Mouse (Mus musculus): ENCODE measurements around the gene Mmp2. TPM values are rescaled to one million over a fixed set of nuclear protein-coding genes. Genes with fewer than 3 reads are reported as not detected.

The Mmp2 gene
- total and polyA plus RNA-seq, 3 experiments = not detected

DNA sequence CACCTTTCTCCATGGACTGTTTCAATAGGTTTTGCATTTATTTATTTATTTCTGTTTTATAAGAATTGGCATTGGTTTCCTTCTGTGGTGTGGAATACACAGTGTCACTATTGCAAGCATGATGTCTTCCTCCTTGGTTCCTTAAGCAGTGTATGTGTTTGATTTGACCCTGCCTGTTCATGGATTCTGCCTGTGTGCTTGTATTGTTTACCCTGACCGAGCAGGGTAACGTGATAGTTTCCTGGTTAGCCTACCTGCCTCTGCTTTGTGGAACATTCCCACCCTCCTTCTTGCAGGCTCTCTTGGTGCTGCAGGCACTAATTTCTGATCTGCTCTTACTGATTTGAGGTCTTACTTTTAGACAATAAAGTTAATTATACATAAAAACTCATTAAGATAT, 66.8 kb downstream of the Mmp2 start:
- no peaks in the 10 kb centered on the region for H3K36me3 ChIP-seq (replicated peaks in 1 of 2; ENCODE audit: control insufficient read depth in 1 of 2, insufficient read depth in 1 of 2, low read length in 1 of 2)
- dilution Hi-C loops (cut with MboI; ENCODE audit: extremely low pct_ligation_motif_present, extremely low pct_unique_long_range_greater_than_20kb, low sequenced_read_pairs) = no loop called here

GRCm38 (mm10) chr8:92895053-92895452, 68.0 kb downstream of the Mmp2 start:
- no peaks in the 10 kb centered on the region for H3K4me1 ChIP-seq (ENCODE audit: control insufficient read depth in 1 of 2, insufficient read depth in 2 of 2)
- peaks cover 62% of the 10 kb centered on the region for H3K9me3 ChIP-seq (replicated peaks; ENCODE audit: low read length)
- no peak overlapping the region for H3K4me2 ChIP-seq (ENCODE audit: insufficient read depth, low read depth, poor library complexity, severe bottlenecking)
- in situ Hi-C loops (cut with MboI; ENCODE audit: low pct_ligation_motif_present, low pct_unique_long_range_greater_than_20kb, low sequenced_read_pairs) (no loop called here), dilution Hi-C loops (cut with MboI; ENCODE audit: extremely low pct_ligation_motif_present, extremely low pct_unique_long_range_greater_than_20kb, low sequenced_read_pairs) (no loop called here)
- no peaks in the 10 kb centered on the region for H3K36me3 ChIP-seq (replicated peaks in 1 of 2; ENCODE audit: control insufficient read depth in 1 of 2, insufficient read depth in 1 of 2, low read length in 1 of 2)
- no peak overlapping the region for H3K4me3 ChIP-seq (replicated peaks in 1 of 3; ENCODE audit: low read depth in 2 of 3, low read length in 2 of 3, poor library complexity in 1 of 3)
- H3K27ac ChIP-seq (ENCODE audit: insufficient read depth, low read depth) = no peak overlapping the region
- TF ChIP-seq JUN (IDR thresholded peaks at IDR 0.05; ENCODE audit: insufficient read depth, low read depth, low read length) (no peak), PAX5 (IDR thresholded peaks at IDR 0.05; ENCODE audit: low read length) (no peak), EP300 (IDR thresholded peaks at IDR 0.05; ENCODE audit: low read length) (no peak), USF1 (IDR thresholded peaks at IDR 0.05; ENCODE audit: low read depth, low read length) (no peak), BHLHE40 (IDR thresholded peaks at IDR 0.05; ENCODE audit: low read depth, low read length) (no peak), SMC3 (IDR thresholded peaks at IDR 0.05; ENCODE audit: low read depth, low read length) (no peak), MAFK (IDR thresholded peaks at IDR 0.05; ENCODE audit: insufficient replicate concordance, low read length) (no peak), RCOR1 (conservative IDR thresholded peaks at IDR 0.05; ENCODE audit: low read depth, low read length) (no peak), SIN3A (IDR thresholded peaks at IDR 0.05; ENCODE audit: low read length) (no peak), MYC (IDR thresholded peaks at IDR 0.05; ENCODE audit: low read depth, low read length) (no peak)
- H3K27me3 ChIP-seq (replicated peaks) = no peaks in the 10 kb centered on the region
- no peak for DNase-seq (ENCODE audit: extremely low read depth)
- no peak overlapping the region for H3K9ac ChIP-seq (ENCODE audit: insufficient read depth, low read depth)
- no peaks in the 10 kb centered on the region for H3K79me2 ChIP-seq (replicated peaks; ENCODE audit: control insufficient read depth, extremely low read depth, insufficient read depth, poor library complexity, severe bottlenecking)

More for the DNA sequence above, 66.8 kb downstream of the Mmp2 start:
- in situ Hi-C loops (cut with MboI; ENCODE audit: low pct_ligation_motif_present, low pct_unique_long_range_greater_than_20kb, low sequenced_read_pairs) = no loop called here
- Histone ChIP-seq H3K9me3 (replicated peaks; ENCODE audit: low read length) (peaks cover 63% of the 10 kb centered on the region), H3K27me3 (replicated peaks) (no peaks in the 10 kb centered on the region), H3K4me2 (ENCODE audit: insufficient read depth, low read depth, poor library complexity, severe bottlenecking) (no peak overlapping the region), H3K9ac (ENCODE audit: insufficient read depth, low read depth) (no peak overlapping the region), H3K79me2 (replicated peaks; ENCODE audit: control insufficient read depth, extremely low read depth, insufficient read depth, poor library complexity, severe bottlenecking) (no peaks in the 10 kb centered on the region), H3K4me3 (replicated peaks in 1 of 3; ENCODE audit: low read depth in 2 of 3, low read length in 2 of 3, poor library complexity in 1 of 3) (no peak overlapping the region), H3K27ac (ENCODE audit: insufficient read depth, low read depth) (no peak overlapping the region), H3K4me1 (ENCODE audit: control insufficient read depth in 1 of 2, insufficient read depth in 2 of 2) (no peaks in the 10 kb centered on the region)
- DNase-seq (ENCODE audit: extremely low read depth) = no peak
- no peak for TF ChIP-seq KAT2A (IDR thresholded peaks at IDR 0.05; ENCODE audit: insufficient replicate concordance, low read length)
- TF ChIP-seq MAX (IDR thresholded peaks at IDR 0.05; ENCODE audit: low read length) = no peak
- TF ChIP-seq ZMIZ1 (IDR thresholded peaks at IDR 0.05; ENCODE audit: low read depth, low read length) = no peak
- no peak for TF ChIP-seq RAD21 (IDR thresholded peaks at IDR 0.05; ENCODE audit: low read depth, low read length)
- TF ChIP-seq PAX5 (IDR thresholded peaks at IDR 0.05; ENCODE audit: low read length) = no peak
- TF ChIP-seq GABPA (IDR thresholded peaks at IDR 0.05; ENCODE audit: insufficient replicate concordance, low read depth, low read length) = no peak
- TF ChIP-seq E2F4 (IDR thresholded peaks at IDR 0.05; ENCODE audit: insufficient replicate concordance, low read depth, low read length) = no peak
- TF ChIP-seq ETS1 (conservative IDR thresholded peaks at IDR 0.05; ENCODE audit: low read depth, low read length) = no peak
- TF ChIP-seq MEF2A (IDR thresholded peaks at IDR 0.05; ENCODE audit: borderline replicate concordance, low read depth, low read length) = no peak
- no peak for TF ChIP-seq TBP (conservative IDR thresholded peaks at IDR 0.05; ENCODE audit: low read depth, low read length)
- no peak for TF ChIP-seq USF2 (conservative IDR thresholded peaks at IDR 0.05; ENCODE audit: low read depth, low read length)
- no peak for TF ChIP-seq EP300 (IDR thresholded peaks at IDR 0.05; ENCODE audit: low read length)
- no peak for TF ChIP-seq ZC3H11A (IDR thresholded peaks at IDR 0.05; ENCODE audit: low read depth, low read length)
- no peak for TF ChIP-seq HCFC1 (IDR thresholded peaks at IDR 0.05; ENCODE audit: low read depth, low read length)
- TF ChIP-seq ZNF384 (IDR thresholded peaks at IDR 0.05; ENCODE audit: low read depth, low read length) = no peak
- TF ChIP-seq NELFE (IDR thresholded peaks at IDR 0.05; ENCODE audit: low read depth, low read length) = no peak

Measured in CH12.LX (cell line).